Mouse (Mus musculus) olfactory bulb, adult 2 months (tissue): ENCODE data around the gene Rps27a.

Experiments
- CTCF ChIP-seq: fragments of 200-500 bp; IDR thresholded peaks from 2 replicates; pipeline ENCODE4 v1.5.1; 2012; ENCODE audit warnings: low read depth, mild to moderate bottlenecking, low read length, moderate library complexity; ENCODE audit not compliant: insufficient read depth
- POLR2A ChIP-seq: fragments of 200-500 bp; IDR thresholded peaks from 2 replicates; pipeline ENCODE4 v1.6.1; 2012; ENCODE audit warnings: mild to moderate bottlenecking, low read depth, low read length, moderate library complexity; ENCODE audit not compliant: insufficient read depth

DNA sequence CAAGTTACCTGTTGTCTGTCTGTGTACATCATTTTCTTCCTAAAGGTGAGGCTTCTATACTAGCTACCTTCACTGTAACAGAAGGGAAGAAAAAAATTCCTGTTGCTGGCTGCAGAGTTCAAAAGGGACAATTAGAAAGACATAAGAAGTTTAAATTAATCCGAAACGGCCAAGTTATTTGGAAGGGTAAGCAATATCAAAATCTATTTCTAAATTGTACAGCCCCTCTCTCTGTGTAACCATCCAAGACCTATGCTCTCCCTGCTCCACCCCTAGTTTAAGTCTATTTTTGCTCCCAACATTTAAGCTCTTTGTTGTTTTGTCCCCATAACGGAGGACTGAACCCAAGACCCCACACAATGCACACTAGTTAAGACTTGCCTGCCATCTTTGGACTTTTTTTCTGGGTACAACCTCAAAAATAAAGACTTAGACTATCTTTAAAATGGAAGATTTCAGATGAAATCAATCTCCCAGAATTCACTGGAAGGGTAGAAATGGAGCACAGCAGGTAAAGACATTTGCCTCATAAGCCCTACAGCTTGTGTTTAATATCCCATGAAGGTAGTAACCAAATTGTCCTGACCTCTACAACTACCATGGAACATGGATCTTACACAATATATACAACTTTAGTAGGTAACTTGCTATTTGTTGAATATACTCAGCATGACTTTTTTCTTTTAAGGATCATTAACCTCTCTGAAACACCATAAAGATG, 3.5 kb downstream of the Rps27a start:
- TF ChIP-seq POLR2A (no peak), CTCF (no peak)
